Mouse (Mus musculus) ES-E14 (cell line): ENCODE data around the gene Mn1.

Experiments used
- CHD2 ChIP-seq: IDR thresholded peaks from 2 replicates; pipeline ENCODE4 v1.6.1; 2014; ENCODE audit warnings: mild to moderate bottlenecking, low read depth, low read length, inconsistent platforms
- HCFC1 ChIP-seq: IDR thresholded peaks from 2 replicates; pipeline ENCODE4 v1.6.1; 2012; ENCODE audit warnings: low read length, inconsistent platforms, borderline replicate concordance; ENCODE audit not compliant: insufficient read depth
- ZC3H11A ChIP-seq: IDR thresholded peaks from 2 replicates; pipeline ENCODE4 v1.6.1; 2012; ENCODE audit warnings: low read depth, mild to moderate bottlenecking, inconsistent platforms, low read length, borderline replicate concordance
- ZNF384 ChIP-seq: IDR thresholded peaks from 2 replicates; pipeline ENCODE4 v1.6.1; 2012; ENCODE audit warnings: low read depth, low read length, inconsistent platforms

- no peak for TF ChIP-seq ZC3H11A
- TF ChIP-seq CHD2 = no peak
- TF ChIP-seq HCFC1 = no peak
- TF ChIP-seq ZNF384 = no peak
Measured at GRCm38 (mm10) chr5:111420011-111420691, 3.0 kb downstream of the Mn1 start.
